Mouse (Mus musculus): ENCODE data around the gene Hypk. TPM values are rescaled to one million over a fixed set of nuclear protein-coding genes. Genes with fewer than 3 reads are reported as not detected.
"Not testable (repeated sequence)": the region's sequence is repeated elsewhere in the genome, so short reads cannot be mapped to it uniquely, and the experiment has no call there.

The Hypk gene
- polyA plus RNA-seq, 1 experiment from 2014 or later: 54.3 TPM

GRCm38 (mm10) chr2:121450093-121450492 is 3.0 kb upstream of the Hypk start:
- Histone ChIP-seq H3K4me2 (ENCODE audit: low read depth, low read length) (peak overlapping the region; percentile 95), H3K27ac (ENCODE audit: low read depth) (peak overlapping the region; percentile 97), H3K9ac (replicated peaks) (peak overlapping the region; percentile 100), H3K36me3 (replicated peaks; ENCODE audit: insufficient read depth, low read length) (peaks cover 24% of the 10 kb centered on the region), H3K9me3 (ENCODE audit: low read length) (no peaks in the 10 kb centered on the region), H3K27me3 (ENCODE audit: insufficient read depth, low read length) (no peaks in the 10 kb centered on the region), H3K4me3 (ENCODE audit: low read depth, low read length) (peak overlapping the region; percentile 99), H3K4me1 (ENCODE audit: insufficient read depth) (peaks cover 23% of the 10 kb centered on the region)
- no peak for ATAC-seq
- under 1% methylated on average over 7 of the region's 7 CpGs for WGBS (ENCODE audit: insufficient replicate concordance)
- TF ChIP-seq EP300 (IDR thresholded peaks at IDR 0.05; ENCODE audit: low read depth) (no peak), CTCF (IDR thresholded peaks at IDR 0.05; ENCODE audit: low read depth) (no peak)
- peak; percentile 43 for DNase-seq

GRCm38 (mm10) chr2:121452361-121452760 is 729 bp upstream of the Hypk start:
- Histone ChIP-seq H3K27me3 (ENCODE audit: insufficient read depth, low read length) (no peaks in the 10 kb centered on the region), H3K4me3 (ENCODE audit: low read depth, low read length) (no peak overlapping the region), H3K27ac (ENCODE audit: low read depth) (no peak overlapping the region), H3K4me2 (ENCODE audit: low read depth, low read length) (no peak overlapping the region), H3K4me1 (ENCODE audit: insufficient read depth) (peaks cover 29% of the 10 kb centered on the region), H3K9ac (replicated peaks) (no peak overlapping the region), H3K9me3 (ENCODE audit: low read length) (no peaks in the 10 kb centered on the region), H3K36me3 (replicated peaks; ENCODE audit: insufficient read depth, low read length) (peaks cover 24% of the 10 kb centered on the region)
- TF ChIP-seq CTCF (IDR thresholded peaks at IDR 0.05; ENCODE audit: low read depth): no peak
- TF ChIP-seq EP300 (IDR thresholded peaks at IDR 0.05; ENCODE audit: low read depth): no peak
- DNase-seq: no peak
- WGBS (ENCODE audit: insufficient replicate concordance): 72% methylated on average over 4 of the region's 4 CpGs
- ATAC-seq: no peak

- Histone ChIP-seq H3K4me1 (ENCODE audit: insufficient read depth) (peaks cover 29% of the 10 kb centered on the region), H3K9me3 (ENCODE audit: low read length) (no peaks in the 10 kb centered on the region), H3K36me3 (replicated peaks; ENCODE audit: insufficient read depth, low read length) (peaks cover 30% of the 10 kb centered on the region), H3K4me3 (ENCODE audit: low read depth, low read length) (no peak overlapping the region), H3K9ac (replicated peaks) (no peak overlapping the region), H3K4me2 (ENCODE audit: low read depth, low read length) (no peak overlapping the region), H3K27ac (ENCODE audit: low read depth) (no peak overlapping the region), H3K27me3 (ENCODE audit: insufficient read depth, low read length) (no peaks in the 10 kb centered on the region)
- WGBS (ENCODE audit: insufficient replicate concordance): 84% methylated on average over 6 of the region's 6 CpGs
- TF ChIP-seq CTCF (IDR thresholded peaks at IDR 0.05; ENCODE audit: low read depth): no peak
- ATAC-seq: no peak
- no peak for DNase-seq
These were observed 827 bp downstream of the Hypk start for GRCm38 (mm10) chr2:121453917-121454316.

- ATAC-seq: no peak
- DNase-seq: no peak
- Histone ChIP-seq H3K4me1 (ENCODE audit: insufficient read depth) (peaks cover 22% of the 10 kb centered on the region), H3K9me3 (ENCODE audit: low read length) (no peaks in the 10 kb centered on the region), H3K9ac (replicated peaks) (no peak overlapping the region), H3K4me3 (ENCODE audit: low read depth, low read length) (no peak overlapping the region), H3K4me2 (ENCODE audit: low read depth, low read length) (no peak overlapping the region), H3K36me3 (replicated peaks; ENCODE audit: insufficient read depth, low read length) (peaks cover 32% of the 10 kb centered on the region), H3K27me3 (ENCODE audit: insufficient read depth, low read length) (no peaks in the 10 kb centered on the region), H3K27ac (ENCODE audit: low read depth) (no peak overlapping the region)
- WGBS (ENCODE audit: insufficient replicate concordance): 75% methylated on average over 5 of the region's 5 CpGs
- no peak for TF ChIP-seq EP300 (IDR thresholded peaks at IDR 0.05; ENCODE audit: low read depth)
- TF ChIP-seq CTCF (IDR thresholded peaks at IDR 0.05; ENCODE audit: low read depth): no peak
These were observed 2.4 kb downstream of the Hypk start for GRCm38 (mm10) chr2:121455534-121455933.

- H3K27me3 ChIP-seq (ENCODE audit: insufficient read depth, low read length): no peaks in the 10 kb centered on the region
- peak within 1 kb of the TSS; percentile 84 for H3K27ac ChIP-seq (ENCODE audit: low read depth)
- H3K4me2 ChIP-seq (ENCODE audit: low read depth, low read length): peak within 1 kb of the TSS; percentile 80
- peaks cover 27% of the 10 kb centered on the region for H3K36me3 ChIP-seq (replicated peaks; ENCODE audit: insufficient read depth, low read length)
- H3K9ac ChIP-seq (replicated peaks): peak within 1 kb of the TSS; percentile 78
- ATAC-seq (peak; percentile 95), DNase-seq (peak; percentile 91)
- TF ChIP-seq EP300 (IDR thresholded peaks at IDR 0.05; ENCODE audit: low read depth) (peak; percentile 47; the same call in 1 of the 2 replicates), CTCF (IDR thresholded peaks at IDR 0.05; ENCODE audit: low read depth) (no peak)
- H3K4me3 ChIP-seq (ENCODE audit: low read depth, low read length): peak within 1 kb of the TSS; percentile 76
- H3K9me3 ChIP-seq (ENCODE audit: low read length): no peaks in the 10 kb centered on the region
- peaks cover 15% of the 10 kb centered on the region for H3K4me1 ChIP-seq (ENCODE audit: insufficient read depth)
- 3% methylated on average over 41 of the region's 41 CpGs for WGBS (ENCODE audit: insufficient replicate concordance)
These were observed 3.9 kb downstream of the Hypk start, which contains the start of gene Serinc4 for GRCm38 (mm10) chr2:121456692-121457642. Gene Serinc4, minus strand, starts transcription at chr2:121456781.

GRCm38 (mm10) chr2:121460071-121460470 is 7.0 kb downstream of the Hypk start:
- Histone ChIP-seq H3K4me2 (ENCODE audit: low read depth, low read length) (no peak overlapping the region), H3K36me3 (replicated peaks; ENCODE audit: insufficient read depth, low read length) (peaks cover 8% of the 10 kb centered on the region), H3K27ac (ENCODE audit: low read depth) (no peak overlapping the region), H3K27me3 (ENCODE audit: insufficient read depth, low read length) (no peaks in the 10 kb centered on the region), H3K9me3 (ENCODE audit: low read length) (no peaks in the 10 kb centered on the region), H3K9ac (replicated peaks) (no peak overlapping the region), H3K4me1 (ENCODE audit: insufficient read depth) (peaks cover 11% of the 10 kb centered on the region), H3K4me3 (ENCODE audit: low read depth, low read length) (no peak overlapping the region)
- ATAC-seq (no peak), DNase-seq (no peak)
- TF ChIP-seq EP300 (IDR thresholded peaks at IDR 0.05; ENCODE audit: low read depth) (no peak), CTCF (IDR thresholded peaks at IDR 0.05; ENCODE audit: low read depth) (no peak)
- 77% methylated on average over 2 of the region's 2 CpGs for WGBS (ENCODE audit: insufficient replicate concordance)

- H3K27ac ChIP-seq (ENCODE audit: low read depth); H3K4me2 ChIP-seq (ENCODE audit: low read depth, low read length); H3K36me3 ChIP-seq (replicated peaks; ENCODE audit: insufficient read depth, low read length); H3K4me3 ChIP-seq (ENCODE audit: low read depth, low read length); H3K4me1 ChIP-seq (ENCODE audit: insufficient read depth); H3K27me3 ChIP-seq (ENCODE audit: insufficient read depth, low read length); H3K9me3 ChIP-seq (ENCODE audit: low read length); DNase-seq; H3K9ac ChIP-seq (replicated peaks): not testable (repeated sequence)
- ATAC-seq: peak; percentile 49; the same call in 1 of the 2 replicates
- 45% methylated on average over 2 of the region's 6 CpGs for WGBS (ENCODE audit: insufficient replicate concordance)
These were observed 15.9 kb downstream of the Hypk start for GRCm38 (mm10) chr2:121468982-121469381.
